Mouse (Mus musculus) MEL (cell line): ENCODE data around the gene Stfa2. TPM values are rescaled to one million over a fixed set of nuclear protein-coding genes. Genes with fewer than 3 reads are reported as not detected.
"Not testable (repeated sequence)": the region's sequence is repeated elsewhere in the genome, so short reads cannot be mapped to it uniquely, and the experiment has no call there.

ENCODE experiments used
- DNase-seq: peaks from one replicate; pipeline ENCODE4 v3.0.0; 2011; ENCODE audit warnings: low read depth, low spot score
- H3K27ac ChIP-seq: 2 replicates; pipeline ENCODE4 v1.5.1; 2012; ENCODE audit warnings: low read depth, mild to moderate bottlenecking, control low read depth, low read length, moderate library complexity; ENCODE audit not compliant: control insufficient read depth
- H3K27me3 ChIP-seq, 2 experiments: fragments of 150-350 bp in 1 of 2; sonication (generic) in 1 of 2; 2 replicates each; pipeline ENCODE4 v1.6.1; 2012; ENCODE audit warnings: low read length in 2 of 2, mild to moderate bottlenecking in 2 of 2, improper control_type of control experiment in 1 of 2, moderate library complexity in 1 of 2; ENCODE audit not compliant: insufficient read depth in 2 of 2, control insufficient read depth in 1 of 2
- H3K36me3 ChIP-seq, 2 experiments: 2 replicates each; pipeline ENCODE4 v1.6.1; 2012 to 2014; ENCODE audit warnings: low read length in 2 of 2, improper control_type of control experiment in 1 of 2, inconsistent platforms in 1 of 2, mild to moderate bottlenecking in 1 of 2; ENCODE audit not compliant: insufficient read depth in 2 of 2, control insufficient read depth in 1 of 2
- H3K4me1 ChIP-seq, 2 experiments: fragments of 150-350 bp in 1 of 2; sonication (generic) in 1 of 2; 2 replicates each; pipeline ENCODE4 v1.6.1; 2012; ENCODE audit warnings: low read length in 2 of 2, improper control_type of control experiment in 1 of 2, mild to moderate bottlenecking in 1 of 2; ENCODE audit not compliant: insufficient read depth in 2 of 2, control insufficient read depth in 1 of 2
- H3K4me3 ChIP-seq, 2 experiments: fragments of 150-350 bp in 1 of 2; sonication (generic) in 1 of 2; 2 replicates each; pipeline ENCODE4 v1.5.1; 2012; ENCODE audit warnings: low read depth in 2 of 2, low read length in 2 of 2, mild to moderate bottlenecking in 2 of 2, moderate library complexity in 2 of 2, control low read depth in 1 of 2, improper control_type of control experiment in 1 of 2; ENCODE audit not compliant: control insufficient read depth in 1 of 2, insufficient read depth in 1 of 2
- H3K79me2 ChIP-seq: 2 replicates; pipeline ENCODE4 v1.6.1; 2012; ENCODE audit warnings: mild to moderate bottlenecking, low read length, moderate library complexity; ENCODE audit not compliant: control insufficient read depth, poor library complexity, insufficient read depth
- H3K9ac ChIP-seq: 2 replicates; pipeline ENCODE4 v1.6.1; 2012; ENCODE audit warnings: low read depth, mild to moderate bottlenecking, control low read depth, low read length, moderate library complexity; ENCODE audit not compliant: control insufficient read depth, poor library complexity, severe bottlenecking
- H3K9me3 ChIP-seq: fragments of 150-350 bp; sonication (generic); replicated peaks from 2 replicates; pipeline ENCODE4 v1.6.1; 2012; ENCODE audit warnings: mild to moderate bottlenecking, low read length, improper control_type of control experiment, moderate library complexity; ENCODE audit not compliant: insufficient read depth
- CHD2 ChIP-seq: IDR thresholded peaks from 2 replicates; pipeline ENCODE4 v1.6.1; 2011; ENCODE audit warnings: low read length, improper control_type of control experiment
- CTCF ChIP-seq, 3 experiments: IDR thresholded peaks in 2 of 3; conservative IDR thresholded peaks in 1 of 3; 2 replicates each; pipeline ENCODE4 v1.5.1; 2011 to 2012; ENCODE audit warnings: low read length in 3 of 3, low read depth in 2 of 3, mild to moderate bottlenecking in 2 of 3, improper control_type of control experiment in 1 of 3, inconsistent platforms in 1 of 3, mixed read lengths in 1 of 3, moderate library complexity in 1 of 3; ENCODE audit not compliant: control insufficient read depth in 1 of 3, insufficient read depth in 1 of 3, poor library complexity in 1 of 3, severe bottlenecking in 1 of 3
- EP300 ChIP-seq, 2 experiments: IDR thresholded peaks; 2 replicates each; pipeline ENCODE4 v1.6.1; 2011; ENCODE audit warnings: improper control_type of control experiment in 2 of 2, low read length in 2 of 2, low read depth in 1 of 2, mild to moderate bottlenecking in 1 of 2
- ETS1 ChIP-seq: IDR thresholded peaks from 2 replicates; pipeline ENCODE4 v1.6.1; 2012; ENCODE audit warnings: low read depth, mild to moderate bottlenecking, inconsistent platforms, low read length, improper control_type of control experiment, moderate library complexity
- GATA1 ChIP-seq: IDR thresholded peaks from 2 replicates; pipeline ENCODE4 v1.6.1; 2011; ENCODE audit warnings: low read depth, low read length, improper control_type of control experiment
- JUND ChIP-seq: IDR thresholded peaks from 2 replicates; pipeline ENCODE4 v1.6.1; 2011; ENCODE audit warnings: low read depth, mild to moderate bottlenecking, improper control_type of control experiment, low read length
- MAZ ChIP-seq: IDR thresholded peaks from 2 replicates; pipeline ENCODE4 v1.6.1; 2012; ENCODE audit warnings: low read depth, mild to moderate bottlenecking, inconsistent platforms, low read length, improper control_type of control experiment
- MEF2A ChIP-seq: IDR thresholded peaks from 2 replicates; pipeline ENCODE4 v1.6.1; 2014; ENCODE audit warnings: low read depth, mild to moderate bottlenecking, inconsistent platforms, low read length, improper control_type of control experiment; ENCODE audit not compliant: poor library complexity, insufficient replicate concordance, severe bottlenecking; ENCODE audit errors: extremely low read depth
- MXI1 ChIP-seq: IDR thresholded peaks from 2 replicates; pipeline ENCODE4 v1.6.1; 2011; ENCODE audit warnings: mild to moderate bottlenecking, low read depth, low read length, improper control_type of control experiment
- MYB ChIP-seq: IDR thresholded peaks from 2 replicates; pipeline ENCODE4 v1.6.1; 2011; ENCODE audit warnings: mild to moderate bottlenecking, low read depth, low read length, improper control_type of control experiment
- MYC ChIP-seq: IDR thresholded peaks from 2 replicates; pipeline ENCODE4 v1.6.1; 2011; ENCODE audit warnings: low read depth, mild to moderate bottlenecking, low read length, improper control_type of control experiment, moderate library complexity
- NELFE ChIP-seq: IDR thresholded peaks from 2 replicates; pipeline ENCODE4 v1.6.1; 2011; ENCODE audit warnings: low read depth, low read length, improper control_type of control experiment
- NRF1 ChIP-seq: IDR thresholded peaks from 2 replicates; pipeline ENCODE4 v1.6.1; 2014; ENCODE audit warnings: low read depth, mild to moderate bottlenecking, inconsistent platforms, low read length, improper control_type of control experiment, moderate library complexity; ENCODE audit not compliant: poor library complexity, insufficient read depth, severe bottlenecking
- SIN3A ChIP-seq: IDR thresholded peaks from 2 replicates; pipeline ENCODE4 v1.6.1; 2012; ENCODE audit warnings: low read length, improper control_type of control experiment, inconsistent platforms
- TAL1 ChIP-seq: IDR thresholded peaks from 2 replicates; pipeline ENCODE4 v1.6.1; 2012; ENCODE audit warnings: mild to moderate bottlenecking, inconsistent platforms, low read length, moderate library complexity, mixed read lengths
- UBTF ChIP-seq: IDR thresholded peaks from 2 replicates; pipeline ENCODE4 v1.6.1; 2012; ENCODE audit warnings: low read depth, mild to moderate bottlenecking, inconsistent platforms, low read length, improper control_type of control experiment, moderate library complexity, borderline replicate concordance; ENCODE audit not compliant: insufficient read depth
- ZC3H11A ChIP-seq: IDR thresholded peaks from 2 replicates; pipeline ENCODE4 v1.6.1; 2012; ENCODE audit warnings: low read depth, mild to moderate bottlenecking, inconsistent platforms, low read length, improper control_type of control experiment
- ZMIZ1 ChIP-seq: IDR thresholded peaks from 2 replicates; pipeline ENCODE4 v1.6.1; 2012; ENCODE audit warnings: low read depth, mild to moderate bottlenecking, inconsistent platforms, low read length, improper control_type of control experiment, moderate library complexity
- ZNF384 ChIP-seq: IDR thresholded peaks from 2 replicates; pipeline ENCODE4 v1.6.1; 2012; ENCODE audit warnings: low read depth, mild to moderate bottlenecking, inconsistent platforms, low read length, improper control_type of control experiment
- polyA plus RNA-seq, 2 experiments: library from polyadenylated mRNA; stranded (reverse) in 1 of 2; unstranded in 1 of 2; fragments of >175 nt in 1 of 2; fragments of >200 nt in 1 of 2; gene quantifications; 2 replicates each; pipeline versions ENCODE4 v1.2.1 to v1.2.4; 2012; ENCODE audit warnings: low replicate concordance in 2 of 2, low read depth in 1 of 2; ENCODE audit not compliant: insufficient read length in 2 of 2, insufficient read depth in 1 of 2, missing spikeins in 1 of 2
- total RNA-seq: library from RNA; depleted of rRNA; stranded (reverse); fragments of 300-350 nt; gene quantifications from 2 replicates; pipeline ENCODE4 v1.2.3, GENCODE M21; 2012; rRNA removed

Stfa2 gene
- total RNA-seq (not detected in 2 replicates), polyA plus RNA-seq (not detected)

DNA sequence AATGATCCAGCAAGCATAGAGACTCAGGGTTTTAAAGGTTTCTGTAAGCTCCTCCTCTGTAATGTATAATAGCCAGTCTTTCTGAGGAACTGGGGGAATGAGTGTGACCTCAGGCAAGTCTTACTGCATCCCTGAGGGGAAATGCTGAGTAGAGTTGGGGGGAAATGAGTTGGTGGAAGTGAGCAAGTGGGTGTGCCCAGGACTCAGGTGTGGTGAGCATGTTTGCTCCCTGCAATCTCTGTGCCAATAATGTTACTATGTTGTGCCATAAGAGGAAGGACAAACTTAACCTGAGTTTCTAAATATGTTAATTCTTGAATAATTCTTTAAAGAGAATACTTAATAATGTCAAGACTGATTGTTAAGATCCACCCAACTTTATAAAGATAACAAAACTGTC lies at the start of gene Stfa2:
TSS of gene Stfa2 (minus strand) at position 101 of the 400 bp plus-strand sequence.
- H3K27me3 ChIP-seq = no peaks in the 10 kb centered on the region
- H3K36me3 ChIP-seq = no peaks in the 10 kb centered on the region
- no peak for DNase-seq
- no peak for TF ChIP-seq EP300 (IDR thresholded peaks at IDR 0.05; ENCODE audit: low read depth in 1 of 2, low read length in 2 of 2)
- TF ChIP-seq MYC = no peak
- TF ChIP-seq NELFE = no peak
- TF ChIP-seq ETS1 = no peak
- H3K9ac ChIP-seq = no peak within 1 kb of the TSS
- no peak within 1 kb of the TSS for H3K27ac ChIP-seq
- H3K4me1 ChIP-seq = no peaks in the 10 kb centered on the region
- H3K9me3 ChIP-seq = no peaks in the 10 kb centered on the region
- H3K4me3 ChIP-seq = no peak within 1 kb of the TSS
- H3K79me2 ChIP-seq = no peaks in the 10 kb centered on the region

DNA sequence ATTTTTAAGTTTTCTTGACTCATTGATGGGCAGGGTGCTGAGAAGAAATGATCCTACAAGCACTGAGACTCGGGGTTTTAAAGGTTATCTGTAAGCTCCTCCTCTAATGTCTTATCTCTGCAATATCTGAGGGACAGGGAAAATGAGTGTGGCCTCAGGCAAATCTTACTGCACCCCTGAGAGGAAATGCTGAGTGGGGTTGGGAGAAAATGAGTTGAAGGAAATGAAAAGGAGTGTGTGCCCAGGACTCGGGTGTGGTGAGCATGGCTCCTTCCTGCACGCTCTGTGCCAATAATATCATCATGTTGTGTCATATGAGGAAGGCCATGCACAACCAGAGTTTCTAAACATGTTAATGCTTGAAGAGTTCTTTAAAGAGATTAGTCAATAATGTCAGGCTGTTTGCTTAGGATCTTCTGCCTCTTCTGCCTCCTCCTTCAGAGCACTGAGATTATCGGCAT lies 47.1 kb upstream of the Stfa2 start, which contains the start of gene Stfa3:
TSS of gene Stfa3 (minus strand) at position 51 of the 461 bp plus-strand sequence.
- TF ChIP-seq MXI1 (no peak), CTCF (IDR thresholded peaks at IDR 0.05 in 2 of 3, conservative IDR thresholded peaks at IDR 0.05 in 1 of 3; ENCODE audit: control insufficient read depth in 1 of 3, insufficient read depth in 1 of 3, low read depth in 2 of 3, low read length in 3 of 3, poor library complexity in 1 of 3, severe bottlenecking in 1 of 3) (no peak), ZMIZ1 (no peak), ZNF384 (no peak), GATA1 (no peak)
- H3K27me3 ChIP-seq = no peaks in the 10 kb centered on the region
- H3K27ac ChIP-seq = no peak within 1 kb of the TSS
- no peak within 1 kb of the TSS for H3K4me3 ChIP-seq
- DNase-seq = no peak
- no peaks in the 10 kb centered on the region for H3K4me1 ChIP-seq
- no peaks in the 10 kb centered on the region for H3K9me3 ChIP-seq
- no peak within 1 kb of the TSS for H3K9ac ChIP-seq
- H3K79me2 ChIP-seq = no peaks in the 10 kb centered on the region
- no peaks in the 10 kb centered on the region for H3K36me3 ChIP-seq

DNA sequence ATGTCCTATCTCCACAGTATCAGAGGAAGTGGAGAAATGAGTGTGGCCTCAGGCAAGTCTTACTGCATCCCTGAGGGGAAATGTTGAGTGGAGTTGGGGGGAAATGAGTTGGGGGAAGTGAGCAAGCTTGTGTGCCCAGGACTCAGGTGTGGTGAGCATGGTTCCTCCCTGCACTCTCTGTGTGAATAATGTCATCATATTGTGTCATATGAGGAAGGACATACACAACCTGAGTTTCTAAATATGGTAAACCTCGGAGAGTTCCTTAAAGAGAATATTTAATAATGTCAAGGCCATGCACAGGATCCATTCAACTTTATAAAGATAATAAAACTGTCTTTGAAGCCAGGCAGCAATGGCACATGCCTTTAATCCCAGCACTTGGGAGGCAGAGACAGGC lies 12.7 kb upstream of the Stfa2 start:
- DNase-seq, H3K4me1 ChIP-seq, H3K27ac ChIP-seq, H3K9ac ChIP-seq, H3K27me3 ChIP-seq, H3K79me2 ChIP-seq, H3K4me3 ChIP-seq, H3K36me3 ChIP-seq, H3K9me3 ChIP-seq: not testable (repeated sequence)

DNA sequence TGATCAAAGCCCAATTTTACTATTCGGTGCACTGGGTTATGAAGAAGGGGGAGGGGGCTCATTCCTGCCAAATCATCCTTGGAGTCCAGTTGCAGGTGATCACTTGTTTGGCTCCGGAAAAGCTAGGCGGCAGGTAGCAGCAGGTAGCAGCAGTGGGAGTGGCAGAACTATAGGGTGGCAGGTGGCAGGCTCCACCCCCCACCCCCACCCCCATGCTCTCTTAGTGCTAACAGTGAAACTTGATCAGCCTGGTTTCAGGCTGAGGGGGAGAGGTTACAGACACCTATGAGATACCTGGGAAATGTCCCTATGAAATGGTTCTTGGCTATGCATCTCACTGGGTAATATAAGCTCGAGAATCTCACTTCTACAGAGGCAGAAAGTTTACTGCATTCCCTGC lies 19.2 kb downstream of the Stfa2 start:
- Histone ChIP-seq H3K27ac (no peak overlapping the region), H3K79me2 (no peaks in the 10 kb centered on the region), H3K9ac (no peak overlapping the region), H3K36me3 (no peaks in the 10 kb centered on the region), H3K4me1 (no peaks in the 10 kb centered on the region), H3K27me3 (no peaks in the 10 kb centered on the region), H3K9me3 (no peaks in the 10 kb centered on the region), H3K4me3 (no peak overlapping the region)
- no peak for DNase-seq
- TF ChIP-seq CHD2 = no peak
- no peak for TF ChIP-seq EP300 (IDR thresholded peaks at IDR 0.05; ENCODE audit: low read depth in 1 of 2, low read length in 2 of 2)
- no peak for TF ChIP-seq MEF2A
- no peak for TF ChIP-seq TAL1
- TF ChIP-seq MYB = no peak
- TF ChIP-seq NELFE = no peak
- TF ChIP-seq MAZ = no peak
- TF ChIP-seq JUND = no peak
- no peak for TF ChIP-seq CTCF (IDR thresholded peaks at IDR 0.05 in 2 of 3, conservative IDR thresholded peaks at IDR 0.05 in 1 of 3; ENCODE audit: control insufficient read depth in 1 of 3, insufficient read depth in 1 of 3, low read depth in 2 of 3, low read length in 3 of 3, poor library complexity in 1 of 3, severe bottlenecking in 1 of 3)
- TF ChIP-seq ETS1 = no peak
- TF ChIP-seq UBTF = no peak
- TF ChIP-seq ZC3H11A = no peak
- TF ChIP-seq NRF1 = no peak
- TF ChIP-seq SIN3A = no peak
